ENCODE assay signal across 8 mouse cellular contexts in the genomic region with DNA sequence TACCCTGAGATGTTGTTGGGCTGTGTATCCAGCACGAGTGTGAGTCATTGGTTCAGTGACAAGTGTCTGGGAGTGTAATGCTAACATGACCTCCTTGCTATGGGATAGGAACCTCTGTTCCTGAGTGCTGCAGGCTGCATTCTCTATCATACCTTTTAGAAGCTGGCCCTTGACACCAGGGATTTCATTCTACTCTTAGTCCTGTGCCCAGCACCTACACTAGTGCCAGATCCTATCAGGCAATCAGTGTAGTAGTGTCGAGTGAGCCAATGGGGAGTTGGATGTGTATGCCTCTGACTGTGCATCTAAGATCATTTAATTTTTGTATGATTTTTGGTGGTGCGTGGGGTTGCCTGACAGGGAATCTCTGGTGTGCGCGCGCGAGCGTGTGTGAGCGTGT. TPM values are rescaled to one million over a fixed set of nuclear protein-coding genes. Genes with fewer than 3 reads are reported as not detected.
DNase-seq lines count a peak whose midpoint lies in the region; ATAC-seq and TF ChIP-seq lines count a peak whose summit lies in the region.

No protein-coding gene starts in this region.

- no peak for TF ChIP-seq POLR2A in limb, embryonic 14.5 days (IDR thresholded peaks at IDR 0.05; ENCODE audit: borderline replicate concordance, extremely low read depth, insufficient read depth, insufficient read length)

- H3K36me3 ChIP-seq in heart, embryonic 11.5 days (ENCODE audit: control insufficient read depth, insufficient read depth, low read length): no peaks in the 10 kb centered on the region
- no peaks in the 10 kb centered on the region for H3K36me3 ChIP-seq in stomach, embryonic 14.5 days (ENCODE audit: control insufficient read depth, insufficient read depth, low read length)
- H3K36me3 ChIP-seq in stomach, postnatal 0 days (ENCODE audit: control insufficient read depth, insufficient read depth, low read length): no peaks in the 10 kb centered on the region
- no peaks in the 10 kb centered on the region for H3K36me3 ChIP-seq in limb, embryonic 14.5 days (ENCODE audit: control insufficient read depth, insufficient read depth, low read length)

- TF ChIP-seq CTCF in stomach, postnatal 0 days (IDR thresholded peaks at IDR 0.05; ENCODE audit: low read depth): no peak

- no peak overlapping the region for H3K9ac ChIP-seq in heart, embryonic 11.5 days (ENCODE audit: low read depth, low read length)
- H3K9ac ChIP-seq in stomach, embryonic 14.5 days (replicated peaks; ENCODE audit: low read depth, low read length): no peak overlapping the region
- no peak overlapping the region for H3K9ac ChIP-seq in stomach, postnatal 0 days (ENCODE audit: low read length)
- no peak overlapping the region for H3K9ac ChIP-seq in limb, embryonic 14.5 days (ENCODE audit: low read depth, low read length, severe bottlenecking)

- peak overlapping the region; percentile 67; the same call in 1 of the 2 replicates for H3K4me2 ChIP-seq in heart, embryonic 11.5 days
- peak overlapping the region; percentile 67; the same call in 1 of the 2 replicates for H3K4me2 ChIP-seq in stomach, embryonic 14.5 days (replicated peaks; ENCODE audit: low read depth, low read length)
- no peak overlapping the region for H3K4me2 ChIP-seq in stomach, postnatal 0 days (replicated peaks; ENCODE audit: low read depth)
- no peak overlapping the region for H3K4me2 ChIP-seq in limb, embryonic 14.5 days (replicated peaks; ENCODE audit: low read depth, low read length, severe bottlenecking)

- no peak overlapping the region for H3K27ac ChIP-seq in heart, embryonic 11.5 days (ENCODE audit: low read depth, low read length)
- H3K27ac ChIP-seq in stomach, embryonic 14.5 days (ENCODE audit: low read length): no peak overlapping the region
- no peak overlapping the region for H3K27ac ChIP-seq in stomach, postnatal 0 days (replicated peaks)
- H3K27ac ChIP-seq in limb, embryonic 14.5 days (replicated peaks; ENCODE audit: low read depth, low read length): no peak overlapping the region

- H3K4me3 ChIP-seq in heart, embryonic 11.5 days (ENCODE audit: low read depth, low read length): peak overlapping the region; percentile 39
- peak overlapping the region; percentile 34; the same call in 1 of the 2 replicates for H3K4me3 ChIP-seq in stomach, embryonic 14.5 days (ENCODE audit: low read depth, low read length)
- no peak overlapping the region for H3K4me3 ChIP-seq in stomach, postnatal 0 days (ENCODE audit: low read depth, low read length)
- peak overlapping the region; percentile 34; the same call in 1 of the 2 replicates for H3K4me3 ChIP-seq in limb, embryonic 14.5 days (replicated peaks; ENCODE audit: low read length)

- WGBS in heart, embryonic 11.5 days (ENCODE audit: insufficient replicate concordance): 14% methylated on average over 9 of the region's 9 CpGs
- WGBS in stomach, embryonic 14.5 days: 13% methylated on average over 9 of the region's 9 CpGs
- WGBS in stomach, postnatal 0 days: 13% methylated on average over 9 of the region's 9 CpGs
- WGBS in limb, embryonic 14.5 days: 13% methylated on average over 9 of the region's 9 CpGs

- DNase-seq in heart, adult 18-20 months: no peak
- no peak for DNase-seq in stomach, postnatal 0 days (ENCODE audit: low spot score)
- DNase-seq in limb, embryonic 14.5 days (ENCODE audit: low spot score): no peak
- no peak for DNase-seq in gastrocnemius, adult 18-20 months (ENCODE audit: low spot score)
- no peak for DNase-seq in T-cell, adult 2 months (ENCODE audit: low spot score)
- DNase-seq in heart, postnatal 4 days: no peak

- peaks cover 22% of the 10 kb centered on the region for H3K4me1 ChIP-seq in heart, embryonic 11.5 days (ENCODE audit: control insufficient read depth, insufficient read depth, low read length)
- H3K4me1 ChIP-seq in stomach, embryonic 14.5 days (ENCODE audit: control insufficient read depth, insufficient read depth, low read length): peaks cover 13% of the 10 kb centered on the region
- H3K4me1 ChIP-seq in stomach, postnatal 0 days (replicated peaks; ENCODE audit: control insufficient read depth, insufficient read depth): no peaks in the 10 kb centered on the region
- peaks cover 12% of the 10 kb centered on the region for H3K4me1 ChIP-seq in limb, embryonic 14.5 days (ENCODE audit: control insufficient read depth, insufficient read depth, low read length)

- no peaks in the 10 kb centered on the region for H3K9me3 ChIP-seq in heart, embryonic 11.5 days (replicated peaks; ENCODE audit: control insufficient read depth, low read length)
- no peaks in the 10 kb centered on the region for H3K9me3 ChIP-seq in stomach, embryonic 14.5 days (ENCODE audit: control insufficient read depth, low read depth, low read length)
- H3K9me3 ChIP-seq in stomach, postnatal 0 days (ENCODE audit: control insufficient read depth, low read length): no peaks in the 10 kb centered on the region
- no peaks in the 10 kb centered on the region for H3K9me3 ChIP-seq in limb, embryonic 14.5 days (ENCODE audit: control insufficient read depth, low read length)

- ATAC-seq in heart, embryonic 11.5 days (replicated peaks; ENCODE audit: insufficient number of reproducible peaks, low FRiP score, low TSS enrichment): no peak
- ATAC-seq in stomach, embryonic 14.5 days (ENCODE audit: insufficient number of reproducible peaks, insufficient read depth, low FRiP score, low read depth): no peak
- no peak for ATAC-seq in stomach, postnatal 0 days (ENCODE audit: low FRiP score, low TSS enrichment)
- ATAC-seq in limb, embryonic 14.5 days (ENCODE audit: low FRiP score, low read depth): no peak

- peaks cover 67% of the 10 kb centered on the region for H3K27me3 ChIP-seq in heart, embryonic 11.5 days (ENCODE audit: control insufficient read depth, insufficient read depth, low read length)
- peaks cover 45% of the 10 kb centered on the region for H3K27me3 ChIP-seq in stomach, embryonic 14.5 days (ENCODE audit: control insufficient read depth, insufficient read depth, low read length)
- peaks cover 30% of the 10 kb centered on the region for H3K27me3 ChIP-seq in stomach, postnatal 0 days (ENCODE audit: control insufficient read depth, insufficient read depth, low read length)
- peaks cover 61% of the 10 kb centered on the region for H3K27me3 ChIP-seq in limb, embryonic 14.5 days (ENCODE audit: control insufficient read depth, insufficient read depth, low read length)

- TF ChIP-seq EP300 in stomach, postnatal 0 days (optimal IDR thresholded peaks at IDR 0.05): no peak

RNA-seq across cellular contexts. Expression of gene Crmp1, which starts 0.5 kb away (rescaled TPM):
- polyA plus RNA-seq in heart, embryonic 11.5 days (2014; fragmentation: Nextera tagmentation; extraction: Ambion mirVana): 11.4 and 11.8 TPM in 2 replicates
- total RNA-seq in heart, adult 18-20 months (2021): under 1 TPM; 0.54 to 0.99 TPM
- polyA plus RNA-seq in stomach, embryonic 14.5 days (2014; fragmentation: Nextera tagmentation; extraction: Ambion mirVana): 45.2 and 47.6 TPM in 2 replicates
- polyA plus RNA-seq in stomach, postnatal 0 days (2015; fragmentation: Nextera tagmentation; extraction: Ambion mirVana): 6.8 and 8.5 TPM in 2 replicates
- polyA plus RNA-seq in limb, embryonic 14.5 days (2012; rRNA removed): 11.5 and 15.3 TPM in 2 replicates
- 9.3 and 9.8 TPM in 2 replicates for polyA plus RNA-seq in limb, embryonic 14.5 days (2014; fragmentation: Nextera tagmentation; extraction: Ambion mirVana)
- total RNA-seq in gastrocnemius, adult 18-20 months (2021): under 1 TPM; 0.17 to 0.46 TPM
- 10 to 100 TPM; 10.1 to 11.2 TPM for total RNA-seq in heart, postnatal 4 days (2021)

Comparison
In these comparisons a context has a peak if more than half of its experiments do, and no peak if none do; other contexts are left out.
1. H3K4me2 ChIP-seq: peak in heart, embryonic 11.5 days (single experiment) and stomach, embryonic 14.5 days (single experiment); none in stomach, postnatal 0 days (single experiment) and limb, embryonic 14.5 days (single experiment).